Mouse (Mus musculus) hindbrain, embryonic 12.5 days (tissue): ENCODE results near the gene Tsg101. TPM values are rescaled to one million over a fixed set of nuclear protein-coding genes. Genes with fewer than 3 reads are reported as not detected.

Experiments
- ATAC-seq: fragments of 200-750 bp; cut with Nextera tagmentation; 2 replicates; pipeline ENCODE4 v1.8.0; 2017; ENCODE audit warnings: moderate TSS enrichment; ENCODE audit not compliant: low FRiP score
- H3K27ac ChIP-seq: fragments of 300-500 bp; sonication (generic); 2 replicates; pipeline ENCODE4 v1.5.1; 2016; ENCODE audit warnings: mild to moderate bottlenecking
- H3K27me3 ChIP-seq: fragments of 300-500 bp; sonication (generic); 2 replicates; pipeline ENCODE4 v1.6.1; 2016; ENCODE audit warnings: mild to moderate bottlenecking
- H3K36me3 ChIP-seq: fragments of 300-500 bp; sonication (generic); 2 replicates; pipeline ENCODE4 v1.6.1; 2016; ENCODE audit warnings: mild to moderate bottlenecking
- H3K4me1 ChIP-seq: fragments of 300-500 bp; sonication (generic); 2 replicates; pipeline ENCODE4 v1.6.1; 2016
- H3K4me2 ChIP-seq: fragments of 300-500 bp; sonication (generic); replicated peaks from 2 replicates; pipeline ENCODE4 v1.6.1; 2016; ENCODE audit warnings: mild to moderate bottlenecking
- H3K4me3 ChIP-seq: fragments of 300-500 bp; sonication (generic); 2 replicates; pipeline ENCODE4 v1.5.1; 2016; ENCODE audit warnings: mild to moderate bottlenecking
- H3K9ac ChIP-seq: fragments of 300-500 bp; sonication (generic); 2 replicates; pipeline ENCODE4 v1.6.1; 2016; ENCODE audit warnings: mild to moderate bottlenecking, moderate library complexity
- H3K9me3 ChIP-seq: fragments of 300-500 bp; sonication (generic); replicated peaks from 2 replicates; pipeline ENCODE4 v1.6.1; 2016; ENCODE audit warnings: mild to moderate bottlenecking
- WGBS: fragments of 180-500 bp; shearing (Covaris S2); methylation state at CpG from one replicate; pipeline ENCODE4 v1.1.7; 2016; 5-methylcytosine and 5-hydroxymethylcytosine counted together
- polyA plus RNA-seq: library from polyadenylated mRNA; unstranded; fragments of >200 nt; fragmentation: Nextera tagmentation; extraction: Ambion mirVana; gene quantifications from 2 replicates; pipeline ENCODE4 v1.2.1, GENCODE M21; 2016

Gene Tsg101
- polyA plus RNA-seq, 1 experiment from 2014 or later: 310 TPM

GRCm38 (mm10) chr7:46840787-46841525, 78.8 kb downstream of the Tsg101 start, which contains the start of gene Ldha:
Ldha (plus strand) TSS chr7:46841475.
- Histone ChIP-seq H3K9me3 (no peaks in the 10 kb centered on the region), H3K4me1 (peaks cover 24% of the 10 kb centered on the region), H3K36me3 (no peaks in the 10 kb centered on the region), H3K4me3 (no peak within 1 kb of the TSS), H3K9ac (no peak within 1 kb of the TSS), H3K27me3 (peaks cover 19% of the 10 kb centered on the region; the same call in 1 of the 2 replicates), H3K27ac (no peak within 1 kb of the TSS), H3K4me2 (no peak within 1 kb of the TSS)
- 27% methylated on average over 6 of the region's 6 CpGs for WGBS
- no peak for ATAC-seq

- Histone ChIP-seq H3K27me3 (peaks cover 19% of the 10 kb centered on the region; the same call in 1 of the 2 replicates), H3K27ac (no peak overlapping the region), H3K36me3 (no peaks in the 10 kb centered on the region), H3K4me1 (peaks cover 26% of the 10 kb centered on the region), H3K9me3 (no peaks in the 10 kb centered on the region), H3K4me3 (no peak overlapping the region), H3K9ac (no peak overlapping the region), H3K4me2 (no peak overlapping the region)
- 66% methylated on average over 4 of the region's 4 CpGs for WGBS
- no peak for ATAC-seq
Measured at GRCm38 (mm10) chr7:46840326-46840725, 79.4 kb downstream of the Tsg101 start.

GRCm38 (mm10) chr7:46839861-46840260, 79.9 kb downstream of the Tsg101 start:
- Histone ChIP-seq H3K27ac (no peak overlapping the region), H3K4me3 (no peak overlapping the region), H3K4me1 (peaks cover 26% of the 10 kb centered on the region), H3K9ac (no peak overlapping the region), H3K9me3 (no peaks in the 10 kb centered on the region), H3K36me3 (no peaks in the 10 kb centered on the region), H3K4me2 (no peak overlapping the region), H3K27me3 (peaks cover 19% of the 10 kb centered on the region; the same call in 1 of the 2 replicates)
- no peak for ATAC-seq
- 78% methylated on average over 5 of the region's 5 CpGs for WGBS

- Histone ChIP-seq H3K4me3 (no peak overlapping the region), H3K4me2 (no peak overlapping the region), H3K9ac (no peak overlapping the region), H3K9me3 (no peaks in the 10 kb centered on the region), H3K4me1 (peaks cover 27% of the 10 kb centered on the region), H3K36me3 (no peaks in the 10 kb centered on the region), H3K27ac (no peak overlapping the region), H3K27me3 (peaks cover 19% of the 10 kb centered on the region; the same call in 1 of the 2 replicates)
- ATAC-seq: no peak
- 35% methylated on average over 7 of the region's 7 CpGs for WGBS
Measured at GRCm38 (mm10) chr7:46839446-46839845, 80.3 kb downstream of the Tsg101 start.

Other genes with a start within 250 kb of the Tsg101 start
- 0.12 and 0.83 TPM in 2 replicates for gene Tph1, start 247.4 kb downstream of the Tsg101 start, polyA plus RNA-seq
- 27.2 and 28.4 TPM in 2 replicates for gene Saal1, start 209.3 kb downstream of the Tsg101 start, polyA plus RNA-seq
- gene Saa3, start 204.3 kb downstream of the Tsg101 start, polyA plus RNA-seq: 0.09 TPM in 1 of 2 replicates, not detected in the other
- gene Saa4, start 187.4 kb downstream of the Tsg101 start, polyA plus RNA-seq: not detected in 2 replicates
- 0.37 TPM in 1 of 2 replicates, not detected in the other for gene Saa1, start 177.0 kb downstream of the Tsg101 start, polyA plus RNA-seq
- gene Saa2, start 168.2 kb downstream of the Tsg101 start, polyA plus RNA-seq: not detected in 2 replicates
- gene Hps5, start 123.9 kb downstream of the Tsg101 start, polyA plus RNA-seq: 23.7 and 28.9 TPM in 2 replicates
- gene Gtf2h1, start 123.9 kb downstream of the Tsg101 start, polyA plus RNA-seq: 47.8 and 50.5 TPM in 2 replicates
- gene Ldha, start 78.5 kb downstream of the Tsg101 start, polyA plus RNA-seq: 855 and 900 TPM in 2 replicates
- gene Ldhc, start 58.8 kb downstream of the Tsg101 start, polyA plus RNA-seq: 0.36 TPM in 1 of 2 replicates, not detected in the other
- gene Uevld, start 38.6 kb upstream of the Tsg101 start, polyA plus RNA-seq: 8.9 and 9.5 TPM in 2 replicates
- gene Gm9999, start 63.6 kb upstream of the Tsg101 start, polyA plus RNA-seq: not detected in 2 replicates
- gene Spty2d1, start 88.4 kb upstream of the Tsg101 start, polyA plus RNA-seq: 14.7 and 16.1 TPM in 2 replicates
- 19.2 and 20.2 TPM in 2 replicates for gene Tmem86a, start 130.6 kb upstream of the Tsg101 start, polyA plus RNA-seq
- 63.1 and 68.9 TPM in 2 replicates for gene Ptpn5, start 213.7 kb upstream of the Tsg101 start, polyA plus RNA-seq